Mouse (Mus musculus): ENCODE measurements around the gene Fasl.

Gene Fasl

GRCm38 (mm10) chr1:161788339-161788738, at the start of gene Fasl:
Gene Fasl (minus strand): TSS chr1:161788495.
- DNase-seq (ENCODE audit: low spot score in 2 of 2) = no peak

GRCm38 (mm10) chr1:161826677-161827076, 38.4 kb upstream of the Fasl start:
- no peak for DNase-seq (ENCODE audit: low spot score in 2 of 2)

DNA sequence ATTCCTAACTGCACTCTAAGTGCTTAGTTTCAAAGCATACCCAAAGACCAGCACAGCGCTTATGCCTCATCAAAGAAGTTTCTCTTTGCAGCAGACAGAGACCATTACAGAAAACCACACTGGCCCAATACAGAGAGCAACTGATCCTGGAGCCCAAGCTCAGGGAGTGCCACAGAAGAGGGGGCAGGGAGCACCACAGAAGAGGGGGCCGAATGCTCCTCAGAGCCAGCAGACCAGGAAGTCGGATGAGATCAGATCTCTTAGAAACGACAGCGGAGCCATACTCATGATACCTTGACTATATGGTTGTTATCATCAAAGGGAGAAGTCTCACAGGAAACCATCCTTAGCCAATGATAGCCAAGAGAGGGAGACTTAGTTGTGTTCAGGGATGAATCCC, 21.1 kb upstream of the Fasl start:
- no peak for DNase-seq (ENCODE audit: low spot score in 2 of 2)

GRCm38 (mm10) chr1:161808980-161809379, 20.7 kb upstream of the Fasl start:
- DNase-seq (ENCODE audit: low spot score in 2 of 2) = no peak

GRCm38 (mm10) chr1:161804541-161804971, 16.3 kb upstream of the Fasl start:
- DNase-seq (ENCODE audit: low spot score in 2 of 2) = no peak

GRCm38 (mm10) chr1:161801321-161801720, 13.0 kb upstream of the Fasl start:
- DNase-seq (ENCODE audit: low spot score in 2 of 2) = no peak

GRCm38 (mm10) chr1:161800256-161800655, 12.0 kb upstream of the Fasl start:
- DNase-seq (ENCODE audit: low spot score in 2 of 2) = no peak

DNA sequence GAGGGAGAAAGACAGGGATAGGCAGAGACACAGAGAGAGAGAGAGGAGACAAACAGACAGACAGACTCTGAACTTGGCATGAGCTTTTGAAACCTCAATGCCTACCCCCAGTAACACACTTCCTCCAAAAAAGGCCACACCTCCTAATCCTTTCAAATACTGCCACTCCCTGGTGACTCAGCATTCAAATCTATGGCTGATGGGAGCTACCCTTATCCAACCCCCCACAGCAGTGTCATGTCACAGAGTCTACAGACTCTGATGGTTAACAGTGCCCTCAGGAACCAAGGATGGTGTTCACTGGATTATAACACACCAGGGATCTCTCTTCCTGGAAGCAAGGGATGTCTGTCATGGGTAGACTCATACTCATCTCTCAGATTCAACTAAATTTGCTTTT, 11.5 kb upstream of the Fasl start:
- DNase-seq (ENCODE audit: low spot score in 2 of 2) = no peak

DNA sequence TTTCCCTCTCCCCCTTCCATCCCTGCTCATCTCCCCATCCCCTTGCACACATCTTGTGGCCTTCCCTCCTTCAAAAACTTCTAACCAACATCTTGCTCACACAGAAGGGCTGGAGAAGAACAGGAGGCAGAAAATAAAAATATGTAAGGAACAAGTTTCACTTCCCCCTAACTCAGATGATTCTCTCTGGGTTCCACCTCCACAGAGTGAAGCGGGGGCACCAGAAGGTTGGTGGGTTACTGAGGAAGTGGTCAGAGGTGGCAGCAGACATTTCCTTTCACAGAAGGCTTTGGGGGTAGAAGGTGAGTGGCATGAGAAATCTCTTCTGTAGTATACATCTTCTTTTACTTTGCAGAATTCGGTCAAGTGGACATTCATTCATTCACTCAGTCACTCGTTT, 10.6 kb upstream of the Fasl start:
- no peak for DNase-seq (ENCODE audit: low spot score in 2 of 2)

- no peak for DNase-seq (ENCODE audit: low spot score in 2 of 2)
Measured at GRCm38 (mm10) chr1:161794447-161795211, 6.3 kb upstream of the Fasl start.

GRCm38 (mm10) chr1:161793321-161793720, 5.0 kb upstream of the Fasl start:
- no peak for DNase-seq (ENCODE audit: low spot score in 2 of 2)

DNA sequence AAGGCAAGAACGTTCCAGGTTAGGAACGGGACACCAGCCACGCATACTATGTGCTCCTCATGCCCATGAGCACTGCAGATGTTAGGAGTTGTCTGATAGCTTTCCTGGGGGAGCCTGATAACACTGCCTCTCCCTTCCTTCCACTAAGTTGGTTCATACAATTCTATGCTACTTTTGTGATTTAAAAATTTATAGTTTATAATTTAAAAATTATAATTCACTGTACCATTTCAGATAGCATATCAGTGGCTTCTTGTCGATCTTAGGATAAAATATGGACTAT, 4.3 kb upstream of the Fasl start:
- DNase-seq (ENCODE audit: low spot score in 2 of 2) = no peak

DNA sequence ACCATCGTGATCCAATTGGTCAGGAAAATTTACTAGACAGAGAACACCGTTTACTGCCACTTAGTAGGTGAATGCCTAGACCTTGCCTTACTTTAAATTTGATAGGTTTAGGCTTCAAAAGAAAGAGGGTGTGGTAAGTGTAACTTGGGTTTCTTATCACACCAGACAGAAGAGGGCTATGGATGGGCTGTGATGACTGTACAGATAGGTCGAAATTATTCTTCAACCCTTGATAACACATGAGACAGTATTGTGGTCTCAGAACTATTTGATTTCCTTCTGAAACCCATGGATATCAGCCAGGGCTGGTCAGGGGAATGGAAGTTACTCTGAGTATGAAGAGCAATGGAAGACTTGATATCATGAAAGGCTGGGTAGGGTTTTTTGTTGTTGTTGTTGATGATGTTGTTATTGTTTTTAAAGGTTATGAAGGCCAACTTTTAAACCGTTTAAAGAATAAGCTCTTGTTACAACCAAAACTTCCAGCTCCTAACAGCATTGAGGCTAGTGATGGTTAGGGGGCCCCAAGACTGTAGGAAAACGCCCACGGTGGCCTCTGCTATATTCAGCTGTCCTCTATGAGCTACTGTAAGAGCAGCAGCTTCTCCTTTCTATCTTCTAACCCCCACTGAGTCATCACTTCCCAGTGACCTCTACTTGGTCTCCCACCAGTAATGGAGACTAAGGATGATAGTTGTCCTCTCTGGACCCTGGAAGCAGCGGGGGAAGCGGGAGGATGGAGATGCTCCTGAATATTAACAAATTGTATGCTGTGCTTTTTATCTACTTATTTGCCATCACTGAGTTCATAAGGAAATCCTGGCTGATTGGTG, 3.8 kb upstream of the Fasl start:
- DNase-seq (ENCODE audit: low spot score in 2 of 2) = no peak

GRCm38 (mm10) chr1:161782725-161783124, 5.6 kb downstream of the Fasl start:
- DNase-seq (ENCODE audit: low spot score in 2 of 2) = no peak

- no peak for DNase-seq (ENCODE audit: low spot score in 2 of 2)
Measured at GRCm38 (mm10) chr1:161781594-161781993, 6.7 kb downstream of the Fasl start.

DNA sequence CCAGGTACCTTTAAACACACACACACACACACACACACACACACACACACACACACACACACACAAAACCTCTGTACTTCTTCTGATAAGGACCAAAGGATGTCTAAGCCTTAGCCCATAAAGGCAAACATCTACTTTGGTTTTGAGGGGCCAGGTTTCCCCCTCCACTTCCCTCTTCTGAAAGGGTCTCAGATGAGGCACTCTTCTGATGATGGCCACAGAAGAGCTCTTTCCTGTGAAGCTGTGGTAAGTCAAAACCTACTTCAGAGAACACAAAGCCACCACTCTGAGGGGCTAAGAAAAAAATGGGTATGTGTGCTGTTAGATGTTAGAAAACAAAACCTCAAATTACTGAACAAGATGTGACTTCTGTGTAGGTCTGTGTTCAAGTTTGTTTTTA, 9.2 kb downstream of the Fasl start:
- no peak for DNase-seq (ENCODE audit: low spot score in 2 of 2)

GRCm38 (mm10) chr1:161775151-161775550, 13.1 kb downstream of the Fasl start:
- DNase-seq (ENCODE audit: low spot score in 2 of 2) = no peak

DNA sequence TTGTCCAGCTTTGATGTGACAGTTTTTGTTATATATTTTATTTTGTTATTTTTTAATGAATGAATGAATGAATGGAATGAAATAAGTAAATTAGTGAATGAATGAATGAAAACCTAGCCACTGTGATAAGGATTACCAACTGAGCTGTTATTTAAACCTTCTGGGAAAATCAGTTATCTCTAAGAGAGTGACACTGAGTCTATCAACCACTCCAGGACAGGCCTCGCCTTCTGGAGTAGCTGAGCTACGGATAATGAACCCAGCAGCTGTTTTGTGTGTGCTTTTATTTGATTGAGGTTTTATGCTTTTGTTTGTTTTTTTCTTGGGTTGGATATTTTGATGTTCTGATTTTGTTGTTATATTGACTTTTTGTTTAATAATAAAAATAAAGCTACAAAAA, 17.0 kb downstream of the Fasl start:
- DNase-seq (ENCODE audit: low spot score in 2 of 2) = no peak

DNA sequence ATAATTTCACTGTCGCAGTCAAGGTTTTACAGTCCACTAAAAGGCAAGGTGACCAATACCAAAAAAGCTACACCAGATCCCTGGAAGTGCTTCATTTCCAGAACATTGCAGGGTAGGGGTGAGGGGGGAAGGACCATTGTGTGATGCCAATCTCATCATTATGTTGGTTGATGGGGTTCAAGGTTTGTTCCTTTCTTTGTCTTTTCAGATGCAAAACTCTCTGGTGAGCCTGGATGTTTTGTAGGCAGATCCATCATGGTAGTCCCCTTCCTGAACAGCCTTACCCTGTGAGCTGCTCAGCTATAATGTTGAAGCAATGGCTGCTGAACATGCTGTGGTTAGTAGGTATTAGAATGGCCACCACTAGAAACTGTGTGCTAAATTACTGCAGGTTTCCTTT, 19.0 kb downstream of the Fasl start:
- DNase-seq (ENCODE audit: low spot score in 2 of 2) = no peak

DNA sequence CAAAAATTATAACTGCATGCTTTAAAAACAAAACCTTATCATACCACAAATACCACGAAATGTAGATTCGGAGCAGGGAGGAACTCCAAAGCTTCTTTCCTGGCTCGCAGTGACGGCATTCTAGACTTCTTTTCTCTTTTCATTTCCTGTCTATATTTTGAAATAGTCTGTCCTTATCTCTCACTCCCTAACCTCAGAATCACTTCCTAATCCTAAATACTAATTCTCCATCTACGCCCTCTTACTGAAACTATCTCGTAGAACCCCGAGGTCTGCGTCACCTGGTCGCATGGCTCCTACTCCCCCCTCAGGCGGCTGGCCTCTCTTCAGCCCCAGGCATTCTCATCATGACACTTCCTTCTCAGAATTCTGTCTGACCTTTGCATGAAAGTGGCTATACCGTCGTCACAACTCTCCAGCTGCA, 21.2 kb downstream of the Fasl start:
- DNase-seq (ENCODE audit: low spot score in 2 of 2) = no peak

GRCm38 (mm10) chr1:161766656-161767055, 21.6 kb downstream of the Fasl start:
- no peak for DNase-seq (ENCODE audit: low spot score in 2 of 2)

DNA sequence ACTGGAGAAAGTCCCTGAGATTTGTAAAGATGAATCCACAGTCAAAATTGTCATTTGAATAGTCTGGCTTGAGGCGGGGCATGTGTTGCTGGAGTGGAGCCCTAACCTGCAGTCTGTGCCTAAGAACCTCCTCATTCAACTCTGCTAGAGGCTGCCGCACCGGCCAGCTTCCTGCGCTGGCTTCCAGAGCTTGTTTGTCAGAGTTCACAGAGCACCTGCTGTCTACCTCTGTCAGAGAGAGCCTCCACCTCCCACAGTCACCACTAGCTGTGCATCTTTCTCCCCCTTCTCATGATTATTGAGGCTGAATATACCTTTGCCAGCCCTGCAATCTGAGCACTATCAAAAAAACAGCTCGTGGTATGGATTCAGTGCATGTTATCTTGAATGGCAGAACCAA, 22.4 kb downstream of the Fasl start:
- DNase-seq (ENCODE audit: low spot score in 2 of 2) = no peak

DNA sequence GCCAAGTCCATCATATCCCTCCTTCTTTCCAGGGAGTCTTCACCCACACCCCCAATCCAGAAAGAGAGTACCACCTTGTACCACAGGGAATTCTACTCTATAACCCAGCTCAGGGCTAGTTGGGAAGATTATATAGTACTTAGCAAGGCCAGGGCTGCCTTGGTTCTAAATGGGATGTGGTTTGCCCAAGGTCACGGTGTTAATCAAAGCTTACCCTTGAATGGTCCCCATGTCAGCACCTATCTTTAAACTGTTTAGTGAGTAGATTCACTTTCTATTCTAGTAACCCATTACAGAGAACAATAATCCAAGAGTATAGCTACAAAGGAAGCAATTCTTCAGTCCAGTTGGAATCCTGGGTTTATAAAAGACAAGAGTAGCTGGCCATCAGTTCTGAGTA, 23.3 kb downstream of the Fasl start:
- DNase-seq (ENCODE audit: low spot score in 2 of 2) = no peak
